Mouse (Mus musculus) heart, adult 11 months (tissue): ENCODE measurements around the gene Htr3a.

ENCODE experiments used
- DNase-seq: peaks from one replicate; pipeline ENCODE4 v3.0.0; 2022

The Htr3a gene

DNA sequence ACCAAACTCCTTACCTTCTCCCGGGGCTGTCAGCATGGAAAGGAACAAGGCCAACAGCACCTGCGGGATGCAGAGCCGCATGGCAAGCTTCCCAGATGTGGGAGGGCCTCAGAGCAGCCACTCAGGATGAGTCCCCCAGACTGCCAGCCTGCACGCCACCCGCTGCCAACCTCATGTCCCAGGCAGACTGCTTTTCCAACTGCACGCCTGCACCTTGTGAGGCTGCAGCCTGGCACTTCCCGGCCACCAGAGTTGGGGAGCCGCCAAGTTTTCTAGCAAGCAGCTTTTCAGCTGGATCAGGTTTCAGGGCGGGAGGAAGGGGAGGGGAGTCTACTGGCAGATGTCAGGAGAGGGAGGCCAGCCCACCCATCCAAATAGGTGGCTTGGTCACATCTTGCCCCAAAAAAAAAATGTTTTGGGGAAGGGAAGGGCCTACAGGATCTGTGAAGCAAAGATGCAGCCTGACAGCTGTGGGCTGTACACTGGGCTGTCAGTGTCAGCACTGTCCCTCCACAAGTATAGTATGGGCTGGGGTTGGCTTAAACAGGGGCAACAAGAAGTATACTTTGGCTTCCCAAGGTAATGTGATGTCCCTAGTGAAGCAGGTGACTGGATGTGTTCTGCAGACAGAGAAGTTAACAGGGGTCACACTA is at the start of gene Htr3a:
Gene Htr3a, minus strand, starts transcription at position 215 of the 653 bp plus-strand sequence.
- DNase-seq = peak; percentile 97

DNA sequence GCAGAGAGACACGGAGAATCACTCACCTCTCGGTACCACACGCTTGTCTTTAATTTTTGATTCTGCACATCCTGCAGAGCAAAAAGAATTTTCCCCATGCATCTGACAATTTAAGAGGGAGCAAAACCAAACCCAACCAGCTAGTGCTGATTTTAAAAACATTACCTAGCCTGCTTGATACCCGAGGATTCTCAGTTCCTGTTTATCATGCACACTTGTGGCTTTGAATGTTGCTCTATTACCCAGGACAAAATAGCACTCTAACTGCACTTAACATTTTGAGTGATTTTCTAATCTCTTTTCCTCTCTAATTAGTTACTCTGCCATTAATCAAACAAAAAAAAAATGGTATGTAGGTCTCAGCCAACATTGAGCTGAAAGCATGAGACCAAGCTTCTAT is 36.7 kb upstream of the Htr3a start:
- DNase-seq = no peak

DNA sequence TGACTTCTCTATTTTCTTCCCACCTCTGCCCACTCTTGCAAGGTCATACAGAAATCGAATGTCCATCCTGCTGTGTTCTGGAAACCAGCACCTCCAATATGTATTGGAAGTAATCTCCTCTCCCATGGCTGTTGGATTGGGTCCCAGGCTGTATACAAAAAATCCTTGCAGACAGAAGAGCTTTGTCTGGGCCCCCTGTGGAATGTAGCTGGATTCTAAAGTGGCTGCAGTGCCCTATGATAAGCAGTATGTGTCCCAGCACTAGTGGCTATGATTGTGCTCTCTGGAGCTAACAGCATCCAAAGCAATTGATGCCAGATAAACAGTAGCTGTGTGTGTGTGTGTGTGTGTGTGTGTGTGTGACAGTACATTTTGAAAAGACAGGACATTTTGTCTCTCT is 31.4 kb upstream of the Htr3a start:
- DNase-seq = no peak

DNA sequence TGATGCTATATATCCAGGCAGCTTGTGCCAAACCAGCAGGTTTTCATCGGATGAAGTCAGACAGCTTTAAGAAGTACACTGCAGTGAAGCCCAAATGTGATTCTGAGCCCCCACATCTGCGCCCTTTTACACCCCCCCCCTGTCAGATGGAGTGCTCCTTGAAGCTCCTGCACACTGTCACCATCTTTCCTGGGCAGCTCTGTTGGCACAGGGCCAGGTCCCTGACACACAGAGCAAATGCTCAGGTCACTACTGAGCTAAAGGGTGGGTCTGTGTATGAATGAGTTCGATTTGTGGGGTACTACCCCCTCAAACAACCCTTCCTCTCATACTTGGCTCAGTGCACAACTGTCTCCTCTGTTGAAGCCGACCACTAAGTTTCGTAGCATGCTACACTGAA is 18.5 kb upstream of the Htr3a start:
- DNase-seq = no peak

DNA sequence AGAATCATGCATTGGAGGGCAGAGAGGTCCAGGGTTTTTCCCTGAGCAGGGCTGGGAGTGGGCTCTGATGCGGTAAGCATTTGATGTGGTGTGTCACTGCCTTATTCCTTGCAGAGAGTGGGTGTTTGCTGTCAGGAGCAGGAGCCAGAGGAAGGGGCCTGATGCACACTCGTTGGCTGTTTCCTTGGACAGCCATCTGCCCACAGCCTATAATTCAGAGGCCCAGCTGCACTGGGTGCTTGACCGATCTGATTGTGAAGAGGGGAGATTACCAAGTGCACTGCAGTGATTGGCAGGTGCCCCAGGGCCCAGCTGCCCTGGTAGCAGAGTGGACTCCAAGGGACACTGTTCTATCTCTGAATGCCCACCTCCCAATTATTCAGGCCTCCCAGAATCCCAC is 17.9 kb upstream of the Htr3a start:
- DNase-seq = no peak

DNA sequence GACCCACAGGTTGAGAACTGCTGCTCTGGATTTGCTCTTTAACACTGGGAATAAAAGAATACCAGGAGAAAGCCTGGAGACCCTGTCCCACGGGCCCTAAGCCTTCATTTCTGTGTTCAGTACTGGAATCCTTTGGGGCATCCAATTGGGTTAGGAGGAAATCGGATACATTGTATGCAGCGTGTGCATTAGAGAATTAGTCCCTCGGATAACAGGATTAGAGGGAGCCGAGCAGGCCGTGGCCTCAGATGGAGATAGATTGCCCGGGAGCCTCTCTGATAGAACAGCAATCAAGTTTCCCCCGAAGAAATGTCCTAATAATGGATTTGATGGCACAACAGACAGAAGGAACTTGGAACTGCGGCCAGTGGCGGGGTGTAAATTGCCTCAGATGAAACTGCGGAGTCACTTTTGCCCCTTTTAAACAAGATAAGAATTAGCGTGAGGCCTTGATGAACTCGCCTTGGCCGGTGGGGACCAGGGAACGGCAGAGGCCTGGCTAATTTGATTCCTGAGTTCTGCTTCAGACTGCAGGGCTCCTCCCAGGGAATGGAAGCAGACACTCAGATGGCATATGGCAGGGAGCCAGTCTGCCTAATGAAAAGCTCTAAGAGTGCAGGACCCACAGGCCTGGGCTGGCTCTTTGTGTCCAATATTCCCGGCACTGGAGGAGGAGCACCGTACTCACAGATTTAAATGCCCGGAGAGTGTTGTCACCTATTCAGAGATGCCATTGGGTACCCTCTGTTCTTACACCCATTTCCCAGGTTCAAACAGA is 5.3 kb upstream of the Htr3a start:
- DNase-seq = no peak

DNA sequence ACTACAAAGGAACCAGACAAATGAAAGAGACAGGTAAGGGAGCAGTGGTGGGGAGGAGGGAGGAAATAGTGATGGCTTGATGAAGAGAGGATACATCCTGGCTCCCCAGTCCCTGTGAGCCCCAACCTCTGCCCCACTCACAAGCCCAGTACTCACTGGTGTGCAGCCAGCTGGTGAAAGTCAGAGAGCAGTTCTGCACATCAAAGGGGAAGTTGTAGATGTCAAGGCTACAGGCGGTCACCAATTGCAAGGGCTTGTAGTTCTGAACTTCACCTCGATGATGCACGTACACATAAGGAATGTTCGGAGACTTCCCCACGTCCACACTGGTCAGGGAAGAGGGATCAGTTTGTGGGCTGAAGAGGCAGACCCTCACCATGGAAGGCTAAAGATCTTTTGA is 6.5 kb downstream of the Htr3a start:
- no peak for DNase-seq

DNA sequence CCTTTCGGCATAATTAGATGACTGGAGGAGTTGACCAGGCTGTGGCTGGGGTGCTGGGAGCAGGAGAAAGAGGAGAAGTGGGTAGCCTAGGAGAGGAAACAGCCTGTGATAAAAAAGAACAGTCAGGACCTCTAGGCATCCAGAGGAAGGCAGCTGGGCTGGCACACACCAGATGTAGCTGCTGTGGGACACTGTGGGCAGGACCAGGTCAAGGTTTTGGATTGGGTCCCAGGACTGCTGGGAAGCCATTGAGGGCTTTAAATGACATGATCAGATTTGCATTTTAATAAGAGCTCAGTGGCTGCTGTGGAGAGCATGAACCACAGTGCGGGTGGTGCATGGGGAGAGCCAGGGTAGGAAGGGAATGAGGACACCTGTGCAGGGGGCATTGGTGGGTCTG is 7.1 kb downstream of the Htr3a start:
- no peak for DNase-seq

DNA sequence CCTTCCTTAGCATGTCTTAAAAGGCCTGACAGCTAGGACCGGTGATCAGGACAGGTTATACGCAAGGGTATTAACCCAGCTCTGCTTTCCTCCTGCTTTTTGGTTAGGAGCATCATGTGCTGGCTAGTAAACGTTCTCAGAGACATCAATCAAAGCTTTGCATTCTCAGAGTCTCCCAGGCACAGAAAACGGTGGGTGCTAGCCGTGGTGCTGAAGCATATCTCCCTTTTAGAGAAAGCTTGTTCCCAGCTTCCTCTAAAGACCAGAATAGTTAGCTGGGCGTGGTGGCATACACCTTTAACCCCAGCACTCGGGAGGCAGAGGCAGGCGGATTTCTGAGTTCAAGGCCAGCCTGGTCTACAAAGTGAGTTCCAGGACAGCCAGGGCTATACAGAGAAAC is 12.3 kb downstream of the Htr3a start:
- no peak for DNase-seq

DNA sequence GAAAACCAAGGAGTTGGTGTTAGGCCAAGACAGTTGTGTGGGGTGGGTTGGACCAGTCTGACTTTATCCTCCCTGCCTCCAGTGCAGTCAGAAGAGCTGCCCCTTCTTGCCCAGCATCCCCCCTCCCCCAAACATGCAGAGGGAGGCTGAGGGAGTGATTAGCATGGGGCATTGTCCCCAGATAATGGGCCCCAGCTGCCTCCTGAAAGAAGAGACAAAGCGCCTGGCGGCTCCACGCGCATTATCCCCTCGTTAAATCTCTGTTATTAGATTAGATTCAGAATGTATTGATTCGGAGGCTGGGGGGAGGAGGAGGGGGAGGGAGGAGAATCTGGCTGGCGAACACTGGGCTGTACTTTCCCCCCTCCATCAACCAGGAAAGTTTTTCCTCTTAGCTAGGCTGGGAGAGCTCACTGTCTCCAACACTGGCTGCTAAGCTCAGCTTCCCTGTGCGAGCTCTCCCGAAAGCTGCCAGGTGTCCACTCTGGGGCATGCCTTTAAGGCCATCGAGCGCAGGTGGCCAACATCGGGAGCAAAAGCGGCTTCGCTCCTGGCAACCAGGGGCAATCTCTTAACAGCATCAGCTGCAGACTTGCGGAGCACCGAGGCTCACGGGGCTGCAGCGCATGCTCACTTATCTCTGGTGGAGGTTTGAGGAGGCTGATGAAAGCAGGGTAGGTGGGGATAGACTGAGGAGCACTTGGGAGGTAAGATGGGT is 14.9 kb downstream of the Htr3a start:
- no peak for DNase-seq

DNA sequence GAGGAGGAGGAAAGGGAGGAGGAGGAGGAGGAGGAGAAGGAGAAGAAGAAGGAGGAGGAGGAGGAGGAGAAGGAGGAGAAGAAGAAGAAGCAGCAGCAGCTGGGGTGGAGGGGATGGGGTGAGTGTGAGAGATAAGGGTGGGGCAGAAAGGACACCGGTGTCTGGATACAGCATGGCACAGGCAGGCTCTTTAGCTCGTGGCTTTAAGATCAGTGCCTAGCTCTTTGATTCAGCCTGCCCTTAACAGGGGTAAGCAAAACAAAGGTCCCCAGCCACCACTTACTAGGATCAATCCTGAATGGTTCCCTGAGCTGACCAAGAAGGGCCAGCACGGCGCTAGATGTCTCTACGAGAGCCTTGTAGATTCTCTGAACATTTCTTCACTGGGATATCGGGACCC is 16.1 kb downstream of the Htr3a start:
- no peak for DNase-seq

DNA sequence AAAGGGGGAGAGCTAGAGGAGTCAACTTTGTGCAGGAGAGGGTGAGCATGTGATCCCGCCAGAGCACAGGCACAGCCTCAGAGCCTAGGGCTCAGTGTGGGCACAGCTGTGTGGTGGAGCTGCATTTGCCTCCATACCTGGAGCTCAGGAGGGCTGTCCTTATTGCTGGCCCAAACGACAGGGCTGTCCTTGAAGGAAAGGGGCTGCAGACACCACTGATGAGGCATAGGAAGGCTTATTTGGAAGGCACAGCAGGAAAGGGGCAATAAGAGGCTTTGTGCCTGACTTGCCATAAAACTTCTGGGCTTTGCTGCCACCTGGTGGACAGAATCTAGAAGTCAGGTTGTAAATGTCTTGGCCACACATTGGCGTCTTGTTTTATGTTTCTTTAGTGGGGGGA is 16.9 kb downstream of the Htr3a start:
- DNase-seq = peak; percentile 89

DNA sequence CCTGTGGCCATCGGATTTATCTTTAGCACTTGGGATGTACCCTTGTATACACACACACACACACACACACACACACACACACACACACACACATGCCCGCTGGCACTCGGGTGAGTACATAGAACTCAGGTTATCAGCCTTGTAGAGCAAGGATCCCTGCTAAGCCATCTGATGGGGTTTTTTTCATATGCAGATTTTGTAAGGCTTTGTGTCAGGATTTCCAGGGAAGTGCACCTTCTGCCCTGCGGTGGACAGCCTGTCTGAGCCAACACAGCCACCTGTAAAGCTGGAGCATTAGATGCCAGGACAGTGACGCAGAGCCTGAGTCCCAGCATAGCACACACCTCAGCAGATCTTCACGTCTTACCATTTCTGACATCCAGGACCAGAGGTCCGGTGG is 21.8 kb downstream of the Htr3a start:
- no peak for DNase-seq

DNA sequence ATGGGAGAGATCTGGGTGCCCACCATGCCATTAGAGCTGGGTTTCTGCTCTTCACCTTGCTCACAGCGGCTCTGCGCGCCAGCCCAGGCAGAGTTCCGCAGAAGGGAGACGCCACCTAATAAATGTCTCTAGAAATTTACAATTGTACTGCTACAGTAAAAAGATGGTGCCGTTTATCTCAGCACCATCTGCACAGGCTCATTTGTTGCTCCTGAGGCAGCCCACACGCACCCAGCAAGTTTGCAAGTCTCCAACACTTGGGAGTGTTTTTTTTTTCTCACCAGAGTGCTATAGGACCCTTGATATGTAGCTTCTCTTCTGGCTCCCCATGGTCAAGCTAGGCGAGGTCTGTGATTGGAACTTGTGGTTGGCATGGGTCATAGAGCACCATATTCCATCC is 38.0 kb downstream of the Htr3a start:
- DNase-seq = no peak

DNA sequence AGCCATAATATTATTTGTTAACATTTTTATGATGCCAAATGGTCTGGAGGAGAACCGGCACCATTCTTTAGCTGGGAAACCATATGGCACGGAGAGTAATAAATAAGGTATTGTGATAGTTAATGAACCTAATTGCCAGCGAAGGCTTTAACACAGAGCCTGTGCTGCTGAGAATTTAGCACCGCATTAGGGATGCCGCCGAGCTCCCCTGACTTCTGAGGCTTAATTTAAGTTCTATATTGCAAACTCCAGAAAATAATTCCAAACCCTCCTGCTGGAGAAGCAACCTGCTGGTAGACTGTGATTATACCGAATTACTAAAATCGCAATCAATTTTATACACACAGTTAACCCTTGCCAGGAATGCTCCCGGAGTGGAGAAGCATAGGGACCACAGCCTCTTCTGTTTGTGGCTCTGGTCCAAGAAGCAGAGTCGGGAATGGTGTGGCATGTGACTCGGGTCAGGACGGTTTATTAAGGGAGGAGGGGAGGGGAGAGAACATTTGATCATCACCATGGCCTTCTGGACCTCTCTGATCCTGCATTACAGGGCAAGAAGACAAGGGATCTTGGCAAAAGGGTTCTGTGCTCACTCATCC is 44.3 kb downstream of the Htr3a start:
- DNase-seq = peak; percentile 85

DNA sequence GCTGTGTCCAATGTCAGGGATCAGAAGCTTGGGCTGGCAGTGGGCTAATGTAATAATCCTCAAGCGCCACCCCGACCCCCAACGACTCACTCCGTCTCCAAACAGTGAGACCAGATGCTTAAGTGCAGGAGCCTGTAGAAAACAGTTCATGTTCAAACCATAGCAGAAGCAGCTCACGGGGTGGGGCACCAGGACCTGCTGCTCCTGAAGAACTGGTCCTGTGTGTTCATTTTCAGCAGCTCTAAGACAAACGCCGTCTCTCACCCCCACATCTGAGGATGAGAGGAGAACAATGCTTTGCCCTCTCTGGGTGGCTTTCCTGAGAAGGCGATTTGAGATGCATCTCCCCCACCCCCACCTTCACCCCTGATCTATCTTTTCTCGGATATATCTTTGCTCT is 45.7 kb downstream of the Htr3a start:
- DNase-seq = peak; percentile 73

DNA sequence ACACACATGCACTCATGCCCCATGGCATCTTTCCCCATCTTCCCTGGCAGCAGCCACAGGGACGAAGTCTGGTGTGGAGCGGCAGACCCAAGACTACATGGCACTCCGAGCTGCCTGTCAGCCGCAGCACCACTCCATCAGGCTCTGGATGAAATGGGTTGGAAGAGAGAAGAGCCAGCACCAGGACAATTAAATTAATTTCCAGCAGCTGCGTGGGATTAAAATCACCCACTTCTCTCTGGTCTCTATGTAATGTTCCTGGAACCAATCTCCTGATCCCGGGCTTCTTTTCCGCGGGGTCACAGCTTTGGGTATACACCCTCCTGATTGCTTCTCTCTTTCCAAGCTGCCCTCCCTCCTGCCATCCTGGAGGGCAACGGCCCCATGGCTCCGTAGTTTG is 49.4 kb downstream of the Htr3a start:
- no peak for DNase-seq

DNA sequence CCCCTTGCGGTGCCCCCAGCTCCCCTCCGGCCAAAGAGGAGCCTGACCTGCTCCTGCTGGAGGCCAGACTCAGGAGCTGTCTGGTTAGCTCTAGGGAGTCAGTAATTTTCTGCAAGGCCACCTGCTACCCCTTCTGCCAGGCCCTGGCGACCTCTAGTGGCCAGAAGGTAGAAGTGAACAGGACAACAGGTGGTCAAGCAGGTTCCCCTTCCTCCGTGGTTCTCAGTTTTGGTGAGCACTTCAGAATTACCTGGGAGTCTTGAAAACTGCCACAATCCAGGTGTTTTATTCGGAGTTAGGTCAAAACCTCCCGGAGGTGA is 50.4 kb downstream of the Htr3a start:
- peak; percentile 97 for DNase-seq

DNA sequence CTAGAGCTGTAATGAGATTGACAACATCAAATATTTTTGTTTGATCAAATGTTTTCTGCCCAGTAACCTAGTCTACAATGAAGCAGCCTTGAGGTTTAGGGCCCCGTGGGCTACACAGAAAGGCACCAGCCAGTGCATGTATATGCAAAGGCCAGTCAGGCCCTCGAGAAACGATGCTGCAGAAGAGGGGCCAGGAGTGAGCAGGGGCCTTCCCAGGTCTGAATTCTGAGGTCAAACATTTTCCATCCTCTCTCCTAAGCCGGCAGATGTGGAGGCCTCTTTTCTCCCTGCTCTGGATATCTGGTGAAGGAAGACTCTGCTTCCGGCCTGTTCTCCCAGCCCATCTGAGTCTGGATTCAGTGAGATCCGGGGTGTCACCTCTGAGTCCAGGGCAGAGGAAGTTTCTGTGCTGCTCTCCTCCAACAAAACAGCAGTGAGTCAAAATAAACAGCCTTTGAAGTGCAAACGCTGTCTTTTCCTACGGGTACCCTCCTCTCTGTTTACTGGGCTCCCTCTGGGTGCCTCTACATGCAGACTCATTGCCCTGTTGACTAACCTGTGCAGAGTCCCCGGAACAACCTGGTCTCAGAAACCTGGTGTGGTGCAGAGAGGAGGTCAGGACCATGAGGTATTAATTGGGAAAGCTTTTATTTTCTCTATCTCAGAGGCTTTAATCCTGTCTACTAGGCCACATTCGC is 50.9 kb downstream of the Htr3a start:
- no peak for DNase-seq

DNA sequence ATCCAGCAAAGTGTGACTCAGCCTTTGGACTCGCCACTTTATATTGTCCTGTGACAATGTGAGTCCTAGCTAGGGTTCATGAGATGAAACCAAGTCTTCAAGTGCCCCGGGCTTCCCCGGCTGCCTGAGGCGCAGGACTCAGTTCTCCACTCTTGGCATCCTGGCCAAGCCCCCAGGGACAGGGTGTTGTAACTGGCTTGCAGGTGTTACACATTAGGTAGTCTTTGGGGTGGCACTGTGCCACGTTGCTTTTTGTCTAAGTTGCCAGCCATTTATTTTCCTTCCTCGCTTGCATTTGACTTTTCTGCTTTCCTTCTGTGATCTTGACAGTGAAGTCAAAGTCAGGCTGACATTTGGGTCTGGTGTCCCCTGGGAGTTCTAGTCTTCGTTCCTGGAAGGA is 53.0 kb downstream of the Htr3a start:
- DNase-seq = peak; percentile 92

DNA sequence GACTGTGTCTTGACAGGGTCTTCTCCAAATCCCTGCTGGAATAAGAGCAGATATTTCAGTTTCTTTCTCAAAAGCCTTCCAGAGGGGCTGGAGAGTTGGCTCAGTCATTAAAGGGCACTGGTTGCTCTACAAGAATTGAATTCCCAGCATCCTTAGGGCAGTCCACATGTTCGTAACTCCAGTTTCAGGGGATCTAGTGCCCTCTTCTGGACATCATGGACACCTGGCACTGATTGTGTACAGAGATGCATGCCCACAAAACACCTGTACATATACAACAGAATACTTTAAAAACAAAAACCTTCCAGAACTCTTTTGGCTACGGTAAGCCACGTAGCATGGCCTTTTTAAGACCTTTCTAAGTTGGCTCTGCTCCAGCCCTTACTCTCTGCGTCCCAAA is 54.7 kb downstream of the Htr3a start:
- no peak for DNase-seq

DNA sequence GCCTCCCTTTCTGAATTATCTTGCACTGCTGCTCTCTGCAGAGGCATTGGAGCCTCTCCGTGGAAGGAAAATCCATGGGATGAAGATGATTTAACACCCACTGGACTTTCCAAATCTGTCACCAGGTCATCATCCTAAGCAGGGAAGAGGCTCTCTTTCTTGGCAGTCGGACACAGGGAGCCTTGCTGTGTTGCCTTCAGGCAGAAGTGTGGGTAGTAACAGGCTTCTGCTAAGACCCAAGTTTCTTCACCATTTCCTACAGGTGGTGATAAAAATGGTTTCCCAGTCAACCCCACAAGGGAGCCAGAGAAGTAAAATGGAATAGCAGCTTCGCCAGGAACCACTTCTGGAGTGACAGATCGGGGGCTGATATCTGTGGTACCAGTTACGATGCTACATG is 61.4 kb downstream of the Htr3a start:
- no peak for DNase-seq
